Mouse (Mus musculus): ENCODE measurements around the gene Zswim7.

Zswim7 gene

DNA sequence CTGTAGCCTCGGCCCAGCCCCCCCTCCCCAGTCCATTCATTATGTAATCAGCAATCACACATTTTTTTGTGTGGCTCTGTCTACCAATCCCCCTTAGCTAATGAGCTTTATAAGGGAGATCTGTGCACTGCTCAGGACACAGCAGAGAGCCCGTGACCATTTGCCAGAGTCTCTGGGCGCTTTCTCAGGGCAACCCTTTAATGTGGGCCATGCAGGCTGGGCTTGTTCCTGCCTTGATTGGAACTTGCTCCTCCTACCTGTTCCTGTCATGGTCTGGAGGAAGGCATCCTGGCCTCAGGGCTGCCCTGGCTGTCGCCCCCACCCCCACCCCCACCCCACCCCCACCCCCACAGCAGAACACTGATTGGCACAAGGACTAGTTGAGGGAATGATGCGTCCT lies 22.0 kb downstream of the Zswim7 start:
- no peak for DNase-seq (ENCODE audit: low read depth, low spot score)

DNA sequence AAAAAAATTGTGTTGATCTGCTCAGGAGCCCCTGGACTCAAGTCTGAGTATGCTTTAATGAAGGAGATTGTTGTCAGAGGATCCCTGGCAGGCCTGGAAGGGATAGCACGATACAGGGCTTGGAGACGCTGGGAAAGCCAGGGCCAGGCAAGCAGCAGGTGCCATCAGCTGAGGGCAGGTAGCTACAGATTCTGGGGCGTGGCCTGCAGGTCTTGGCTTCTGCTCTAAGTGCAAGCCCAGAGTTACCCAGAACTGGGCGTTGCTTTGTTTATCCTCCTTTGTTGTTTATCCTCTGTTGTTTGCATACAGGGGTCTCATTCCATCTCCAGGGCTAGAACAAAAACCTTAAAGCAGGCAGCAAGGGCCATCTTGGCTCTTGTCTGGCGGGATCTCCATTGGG lies 27.8 kb downstream of the Zswim7 start:
- peak; percentile 26 for DNase-seq (ENCODE audit: low read depth, low spot score)

DNA sequence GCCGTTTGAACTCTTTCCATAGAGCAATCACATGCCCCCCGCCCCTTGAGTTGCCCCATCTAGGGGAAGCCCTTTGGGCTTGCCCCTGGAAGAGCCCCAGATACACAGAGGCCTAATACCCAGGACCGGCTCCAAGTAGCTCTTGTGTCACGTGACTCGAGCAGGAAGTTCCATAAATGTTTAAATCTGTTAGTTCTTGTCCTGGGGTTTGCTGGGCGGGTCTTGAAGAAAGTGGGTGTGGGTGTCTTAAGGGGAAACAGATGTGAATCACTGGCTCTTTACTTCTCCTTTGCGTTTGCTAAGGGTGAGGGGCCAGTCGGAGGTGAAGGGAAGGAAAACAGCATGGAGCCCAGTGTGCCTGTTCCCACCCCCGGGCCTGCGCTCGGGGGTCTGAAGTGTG lies 30.1 kb downstream of the Zswim7 start:
- DNase-seq (ENCODE audit: low read depth, low spot score), result peak; percentile 56

DNA sequence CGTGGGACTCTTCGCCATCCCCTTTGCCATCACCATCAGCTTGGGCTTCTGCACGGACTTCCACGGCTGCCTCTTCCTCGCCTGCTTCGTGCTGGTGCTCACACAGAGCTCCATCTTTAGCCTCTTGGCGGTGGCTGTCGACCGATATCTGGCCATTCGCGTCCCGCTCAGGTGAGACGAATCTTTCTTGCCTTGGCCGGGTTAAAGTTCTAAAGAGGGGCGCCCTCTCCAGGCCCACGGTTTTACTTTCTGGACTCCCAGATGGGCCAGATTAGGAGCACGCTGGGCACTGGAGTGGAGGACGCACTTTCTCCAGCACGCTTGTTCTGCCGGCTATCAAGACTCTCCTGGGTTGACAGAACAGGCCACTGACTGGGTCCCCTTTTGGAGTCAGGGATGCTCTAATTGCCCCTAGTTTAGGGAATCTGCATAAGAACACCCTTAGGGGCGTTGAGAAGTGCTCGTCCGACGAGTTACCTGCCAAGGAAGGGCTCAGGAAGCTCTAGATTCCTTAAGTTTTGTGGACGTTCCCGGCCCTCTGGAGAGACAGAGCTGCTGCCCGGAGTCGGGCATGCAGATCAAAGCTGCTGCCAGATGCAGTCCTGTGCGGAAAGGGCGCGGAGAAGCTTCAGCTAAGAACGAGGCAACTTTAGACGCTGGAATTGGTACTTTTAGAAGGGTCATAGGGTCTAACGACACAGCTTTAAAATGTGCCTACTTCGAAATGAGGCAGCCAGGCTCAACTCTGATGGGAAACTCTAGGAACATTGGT lies 31.7 kb downstream of the Zswim7 start:
- peak; percentile 79 for DNase-seq (ENCODE audit: low read depth, low spot score)

DNA sequence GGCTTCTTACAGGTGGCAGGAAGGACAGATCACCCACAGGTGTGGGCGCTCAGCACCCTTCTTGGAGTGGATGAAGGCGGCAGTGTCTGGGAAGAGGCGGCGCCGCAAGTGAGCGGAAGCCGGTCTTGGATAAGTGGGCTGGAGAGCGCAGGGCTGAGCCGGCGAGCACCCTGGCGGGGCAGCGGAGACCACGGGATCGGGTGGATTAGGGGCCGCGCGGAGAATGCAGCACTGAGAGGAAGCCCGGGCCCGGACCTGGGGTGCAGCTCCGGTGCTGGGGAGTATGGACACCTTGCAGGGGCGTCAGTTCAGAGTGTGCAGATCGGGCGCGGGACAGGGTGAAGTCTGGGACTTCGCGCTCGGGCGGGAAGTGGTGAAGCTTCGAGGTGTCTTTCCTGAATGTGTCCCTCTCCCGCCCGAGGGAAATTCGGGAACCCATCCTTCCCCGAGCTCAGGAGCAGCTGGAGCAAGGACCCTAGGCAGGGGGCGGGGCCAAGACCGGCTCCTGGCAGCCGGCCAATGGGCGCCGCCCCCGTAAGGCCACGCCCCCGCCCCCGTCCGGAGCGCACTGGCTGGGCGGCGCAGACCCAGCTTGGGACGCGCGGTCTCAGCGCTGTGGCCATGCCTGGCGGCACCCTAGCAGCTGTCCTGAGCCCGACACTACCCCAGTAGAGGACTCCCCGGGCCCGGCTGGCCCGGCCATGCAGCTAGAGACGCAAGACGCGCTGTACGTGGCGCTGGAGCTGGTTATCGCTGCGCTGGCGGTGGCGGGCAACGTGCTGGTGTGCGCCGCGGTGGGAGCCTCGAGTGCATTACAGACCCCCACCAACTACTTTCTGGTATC lies 32.6 kb downstream of the Zswim7 start, which contains the start of gene Adora2b:
Gene Adora2b (plus strand): TSS at position 584 of the 844 bp plus-strand sequence.
- DNase-seq (ENCODE audit: low read depth, low spot score), result peak; percentile 94

DNA sequence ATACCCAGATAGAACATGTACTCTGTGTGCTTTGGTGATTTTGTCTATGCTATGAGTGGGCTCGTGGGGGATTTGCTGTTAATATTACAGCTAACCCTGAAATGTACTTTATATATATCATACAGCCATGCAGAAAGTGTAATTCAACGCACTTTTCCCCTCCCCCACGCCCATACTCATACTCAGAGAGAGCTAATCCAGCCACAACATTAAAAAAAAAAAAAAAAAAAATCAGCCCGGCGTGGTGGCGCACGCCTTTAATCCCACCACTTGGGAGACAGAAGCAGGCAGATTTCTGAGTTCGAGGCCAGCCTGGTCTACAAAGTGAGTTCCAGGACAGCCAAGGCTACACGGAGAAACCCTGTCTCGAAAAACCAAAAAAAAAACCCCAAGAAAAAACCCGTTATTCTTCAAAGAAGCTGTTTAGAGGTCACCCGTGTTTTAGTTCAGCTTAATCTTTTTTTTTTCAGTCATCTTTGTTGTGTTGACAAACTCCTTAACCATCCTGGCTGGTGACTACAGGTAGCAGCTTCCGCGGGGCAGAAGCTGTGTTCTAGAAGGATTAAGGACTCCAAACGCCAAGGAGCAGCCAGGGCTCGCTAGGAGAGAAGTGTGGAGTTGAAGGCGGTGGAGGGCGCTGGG lies 33.3 kb downstream of the Zswim7 start:
- no peak for DNase-seq (ENCODE audit: low read depth, low spot score)

DNA sequence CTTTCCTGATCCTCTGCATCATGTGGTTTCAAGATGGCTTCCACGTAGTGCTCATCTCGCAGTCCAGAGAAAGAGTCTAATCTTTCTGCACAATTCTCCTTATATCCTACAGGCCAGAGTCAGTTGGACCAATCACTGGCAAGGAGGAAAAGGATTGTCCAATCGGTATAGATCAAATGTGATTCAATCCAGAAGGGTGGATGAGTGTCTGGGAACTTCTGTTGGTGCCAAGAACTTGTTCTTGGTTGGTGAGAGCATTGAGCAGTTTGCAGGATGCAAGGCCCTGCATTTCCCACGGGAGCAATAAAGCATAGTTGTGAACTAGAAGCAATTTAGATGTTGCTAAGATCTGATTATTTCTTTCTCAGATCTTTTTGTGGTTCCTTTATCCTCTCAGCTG lies 36.7 kb downstream of the Zswim7 start:
- no peak for DNase-seq (ENCODE audit: low read depth, low spot score)

DNA sequence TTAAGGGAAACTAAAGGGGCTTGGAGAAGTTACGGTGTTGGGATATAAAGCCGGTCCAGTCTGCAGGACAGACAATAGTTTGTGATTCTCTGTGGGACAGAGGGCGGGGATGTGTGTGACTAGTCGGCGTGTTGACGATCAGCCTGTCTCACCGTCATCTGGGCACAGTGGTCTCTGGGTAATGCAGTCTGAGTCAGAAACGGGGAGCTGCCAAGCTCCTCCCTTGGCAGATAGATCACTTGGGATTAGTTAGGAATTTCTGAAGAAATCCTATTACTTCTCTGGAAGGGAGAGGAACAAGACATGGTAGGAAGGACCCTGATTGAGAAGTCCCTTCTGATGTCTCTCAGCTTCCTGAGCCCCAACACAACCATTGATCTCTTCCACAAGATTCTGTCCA lies 37.3 kb downstream of the Zswim7 start:
- no peak for DNase-seq (ENCODE audit: low read depth, low spot score)

DNA sequence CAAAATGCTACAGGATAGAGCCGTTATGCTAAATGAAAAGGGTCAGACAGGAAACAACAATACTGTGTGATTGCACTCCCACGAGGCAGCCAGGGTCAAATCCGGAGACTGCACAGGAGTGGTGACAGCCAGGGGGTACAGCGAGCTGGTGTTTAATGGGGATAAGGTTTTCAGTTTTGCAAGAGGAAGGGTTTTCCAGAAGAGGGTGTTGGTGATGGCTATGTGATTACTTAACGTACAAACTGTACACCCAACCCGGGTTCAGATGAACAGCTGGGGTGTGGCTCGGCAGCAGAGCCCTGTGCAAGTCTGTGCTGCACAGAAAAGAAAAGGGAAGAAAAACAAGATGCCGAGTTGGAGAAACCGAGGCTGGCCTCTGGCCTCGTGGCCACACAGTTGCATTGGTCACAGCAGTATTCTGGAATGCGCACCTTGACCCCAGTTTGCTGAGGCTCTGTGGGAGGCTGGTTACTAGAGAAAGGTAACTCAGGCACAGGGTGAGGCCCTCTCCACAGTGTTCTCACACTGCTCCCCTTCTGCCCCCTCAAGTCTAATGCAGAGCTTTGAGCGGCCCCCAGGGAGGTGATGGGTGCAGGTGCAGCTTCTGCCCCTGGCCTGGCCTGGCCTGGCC lies 40.4 kb downstream of the Zswim7 start:
- DNase-seq (ENCODE audit: low read depth, low spot score), result no peak

DNA sequence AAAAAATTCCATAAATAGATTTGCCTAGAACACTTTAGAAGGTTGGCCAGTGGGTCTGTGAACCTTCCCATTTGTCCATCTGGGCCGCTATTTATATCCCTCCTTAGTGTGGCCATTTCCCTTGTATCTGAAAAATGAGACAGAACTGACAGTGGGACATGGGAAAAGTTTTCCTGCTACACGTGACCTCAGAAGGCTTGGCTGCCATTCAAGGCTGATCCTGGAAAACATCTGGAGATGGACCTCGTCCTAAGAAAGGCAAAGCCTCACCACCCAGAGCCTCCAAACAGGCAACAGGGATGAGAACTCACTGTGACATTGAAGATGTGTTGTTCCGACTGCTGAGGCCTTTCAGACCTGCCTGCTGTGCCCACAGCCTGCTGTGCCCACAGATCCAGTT lies 56.4 kb downstream of the Zswim7 start:
- DNase-seq (ENCODE audit: low read depth, low spot score), result no peak

DNA sequence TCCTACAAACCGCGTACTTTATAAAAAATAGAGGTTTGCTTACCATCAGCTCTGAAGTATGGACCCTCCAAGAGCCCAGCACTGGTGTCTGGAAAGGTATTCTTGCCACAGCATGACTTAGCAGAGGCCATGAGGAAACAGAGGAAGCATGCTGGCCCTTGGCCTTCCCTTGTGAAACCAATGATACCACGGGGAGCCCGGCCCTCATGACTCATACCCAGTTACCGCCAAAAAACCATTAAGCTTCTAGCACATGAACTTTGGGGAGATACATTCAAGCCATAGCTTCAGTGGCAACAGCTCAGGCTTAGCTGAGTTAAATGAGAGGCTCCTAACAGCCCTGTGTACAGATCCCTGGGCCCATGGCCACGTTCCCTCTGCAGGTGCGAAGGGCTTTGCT lies 57.2 kb downstream of the Zswim7 start:
- no peak for DNase-seq (ENCODE audit: low read depth, low spot score)

DNA sequence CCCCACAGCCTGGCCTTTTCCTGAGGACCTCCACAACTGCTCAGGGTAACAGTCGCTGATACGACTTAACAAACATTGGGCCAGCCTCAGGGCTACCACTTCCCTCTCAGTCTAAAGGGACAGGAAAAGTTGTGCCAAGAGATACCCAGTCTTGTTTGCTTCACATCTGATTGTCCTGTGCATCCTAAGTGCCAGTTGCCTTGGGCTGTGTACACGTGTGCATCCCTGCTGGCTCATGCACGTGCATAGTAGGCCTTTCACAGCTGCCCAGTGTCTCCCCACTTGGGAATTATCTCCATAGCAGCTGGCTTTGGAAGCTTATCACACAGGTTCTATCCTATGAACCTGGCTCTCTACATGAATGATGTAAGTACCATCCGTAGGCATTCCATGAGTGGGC lies 57.8 kb downstream of the Zswim7 start:
- DNase-seq (ENCODE audit: low read depth, low spot score), result no peak

DNA sequence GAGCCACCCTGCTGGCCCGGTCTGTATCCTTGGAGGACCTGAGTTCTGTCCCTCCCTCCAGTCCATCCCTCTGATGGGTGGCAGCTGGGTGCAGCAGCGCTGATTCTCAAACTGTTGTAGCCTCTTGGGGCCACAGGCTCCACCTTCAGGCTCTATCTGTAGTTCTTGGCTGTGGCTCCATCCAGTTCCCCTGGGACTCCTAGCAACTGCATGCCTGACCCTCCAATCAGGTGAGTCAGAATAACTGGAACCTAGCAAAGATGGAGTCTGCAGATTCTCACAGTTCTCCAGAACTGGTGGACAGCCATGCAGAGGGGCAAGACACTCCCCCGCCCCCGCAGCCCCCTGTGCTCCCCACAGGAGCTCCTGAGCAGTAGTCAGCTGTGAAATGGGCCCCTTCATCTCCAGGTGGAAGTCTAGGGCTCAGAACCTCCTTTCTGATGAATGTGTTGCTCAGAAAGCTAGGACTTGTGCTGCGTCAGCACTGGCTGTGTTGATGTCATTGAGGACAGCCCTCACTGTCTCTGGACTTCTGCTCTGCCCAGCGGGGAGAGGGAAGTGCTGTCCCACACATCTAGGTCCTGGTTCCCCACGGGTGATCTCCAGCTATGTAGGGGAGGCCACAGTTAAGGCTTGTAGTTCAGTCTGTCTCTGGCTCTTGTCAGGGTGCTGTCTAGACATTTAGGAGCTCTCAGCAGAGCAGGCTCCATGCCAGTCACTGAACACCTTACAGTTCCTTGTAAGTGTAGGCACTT lies 60.2 kb downstream of the Zswim7 start:
- no peak for DNase-seq (ENCODE audit: low read depth, low spot score)

DNA sequence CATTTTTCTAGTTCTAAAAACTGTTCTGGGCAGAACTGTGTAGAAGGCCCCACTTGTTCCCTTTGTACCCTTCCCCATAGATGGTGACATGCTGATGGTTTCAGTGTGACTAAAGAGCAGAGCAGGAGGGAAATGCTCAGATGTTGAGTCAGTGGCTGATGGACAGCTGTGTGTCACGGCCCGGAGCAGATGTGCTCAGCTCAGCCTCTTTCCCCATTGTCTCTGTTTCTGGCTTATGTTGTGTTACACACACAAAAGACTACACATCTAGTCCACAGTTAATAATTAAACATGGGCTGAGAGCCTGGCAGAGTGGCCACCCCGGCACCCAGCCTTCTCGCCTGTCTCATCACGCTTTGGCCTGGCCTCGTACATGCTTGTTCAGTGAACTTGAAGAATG lies 63.4 kb downstream of the Zswim7 start:
- DNase-seq (ENCODE audit: low read depth, low spot score), result no peak

All from R1 (cell line).